Mouse (Mus musculus) spleen, adult 2 months (tissue): ENCODE measurements around the gene Ntm.

Source experiments
- CTCF ChIP-seq: fragments of 200-500 bp; IDR thresholded peaks from 2 replicates; pipeline ENCODE4 v1.5.1; 2011; ENCODE audit warnings: mild to moderate bottlenecking, inconsistent platforms; ENCODE audit not compliant: insufficient read depth, insufficient read length, insufficient replicate concordance; ENCODE audit errors: extremely low read depth
- POLR2A ChIP-seq: fragments of 200-500 bp; IDR thresholded peaks from 2 replicates; pipeline ENCODE4 v1.6.1; 2011; ENCODE audit warnings: low read depth, low read length, inconsistent platforms

- TF ChIP-seq CTCF (no peak), POLR2A (no peak)
Measured at GRCm38 (mm10) chr9:29848735-29849455, 114.0 kb downstream of the Ntm start.
